Mouse (Mus musculus) G1E (cell line): ENCODE data around the gene Timmdc1.

Experiments used
- CTCF ChIP-seq: IDR thresholded peaks from 2 replicates; pipeline ENCODE4 v1.5.1; 2012; ENCODE audit warnings: low read depth, low read length, inconsistent platforms, mixed read lengths
- GATA1 ChIP-seq: IDR thresholded peaks from 2 replicates; pipeline ENCODE4 v1.6.1; 2012; ENCODE audit warnings: borderline replicate concordance, low read length, inconsistent platforms, mixed read lengths
- TAL1 ChIP-seq: conservative IDR thresholded peaks from 2 replicates; pipeline ENCODE4 v1.6.1; 2012; ENCODE audit warnings: low read depth, low read length, inconsistent platforms, mixed read lengths

DNA sequence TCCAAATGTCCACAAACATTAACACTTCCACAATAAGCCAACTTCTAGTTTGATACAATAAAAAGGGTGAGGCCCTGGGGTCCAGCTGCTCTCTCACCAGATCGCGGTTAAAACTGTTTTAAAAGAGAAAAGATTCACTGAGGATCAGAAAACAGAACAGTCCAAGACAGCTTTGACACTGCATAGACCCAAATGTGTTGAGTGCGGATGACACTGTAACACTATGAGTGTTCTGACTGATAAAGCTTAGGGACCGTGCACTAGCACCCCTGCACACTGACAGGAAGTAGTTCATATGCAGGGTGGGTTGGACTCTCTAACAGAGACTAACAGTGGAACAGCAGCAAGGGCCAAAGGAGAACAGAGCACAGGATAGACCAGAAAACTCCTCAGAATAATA lies 68.5 kb downstream of the Timmdc1 start:
- TF ChIP-seq CTCF: no peak
- TF ChIP-seq GATA1: no peak
- no peak for TF ChIP-seq TAL1
